Mouse (Mus musculus): ENCODE measurements at regions not wholly inside any gene's neighbourhood (a gene's known extent, or its start where the extent isn't known, plus 50 kb on each side); places are given as distances from the start of the nearest gene placed in this dataset.

GRCm38 (mm10) chr12:77972165-77972564 lies 221.9 kb upstream of the Gm6657 start:
- no peak for ATAC-seq
- Histone ChIP-seq H3K27ac (ENCODE audit: low read depth, low read length) (no peak overlapping the region), H3K4me2 (ENCODE audit: low read length) (no peak overlapping the region), H3K9me3 (ENCODE audit: control insufficient read depth, low read length) (no peaks in the 10 kb centered on the region), H3K9ac (ENCODE audit: low read depth, low read length) (no peak overlapping the region), H3K4me3 (ENCODE audit: low read length) (no peak overlapping the region), H3K27me3 (replicated peaks; ENCODE audit: control insufficient read depth, insufficient read depth, low read length) (no peaks in the 10 kb centered on the region), H3K36me3 (ENCODE audit: control insufficient read depth, insufficient read depth, low read length) (no peaks in the 10 kb centered on the region), H3K4me1 (ENCODE audit: control insufficient read depth, insufficient read depth, low read depth, low read length) (no peaks in the 10 kb centered on the region)
- 31% methylated on average over 4 of the region's 4 CpGs for WGBS

- no peaks in the 10 kb centered on the region for H3K4me1 ChIP-seq (ENCODE audit: control insufficient read depth, insufficient read depth, low read depth, low read length)
- H3K36me3 ChIP-seq (ENCODE audit: control insufficient read depth, insufficient read depth, low read length): no peaks in the 10 kb centered on the region
- no peaks in the 10 kb centered on the region for H3K27me3 ChIP-seq (replicated peaks; ENCODE audit: control insufficient read depth, insufficient read depth, low read length)
- no peak overlapping the region for H3K4me3 ChIP-seq (ENCODE audit: low read length)
- no peaks in the 10 kb centered on the region for H3K9me3 ChIP-seq (ENCODE audit: control insufficient read depth, low read length)
- ATAC-seq: no peak
- WGBS: 74% methylated on average over 2 of the region's 2 CpGs
- no peak overlapping the region for H3K4me2 ChIP-seq (ENCODE audit: low read length)
- H3K9ac ChIP-seq (ENCODE audit: low read depth, low read length): no peak overlapping the region
- no peak overlapping the region for H3K27ac ChIP-seq (ENCODE audit: low read depth, low read length)
These were observed 217.1 kb upstream of the Gm6657 start for GRCm38 (mm10) chr12:77976952-77977351.

GRCm38 (mm10) chr12:77986738-77987137 lies 207.3 kb upstream of the Gm6657 start:
- H3K27ac ChIP-seq (ENCODE audit: low read depth, low read length): no peak overlapping the region
- no peak overlapping the region for H3K4me2 ChIP-seq (ENCODE audit: low read length)
- no peak for ATAC-seq
- no peak overlapping the region for H3K9ac ChIP-seq (ENCODE audit: low read depth, low read length)
- whole genome bisulfite sequencing: 81% methylated on average over 8 of the region's 8 CpGs
- H3K36me3 ChIP-seq (ENCODE audit: control insufficient read depth, insufficient read depth, low read length): no peaks in the 10 kb centered on the region
- H3K4me3 ChIP-seq (ENCODE audit: low read length): no peak overlapping the region
- H3K9me3 ChIP-seq (ENCODE audit: control insufficient read depth, low read length): no peaks in the 10 kb centered on the region
- no peaks in the 10 kb centered on the region for H3K27me3 ChIP-seq (replicated peaks; ENCODE audit: control insufficient read depth, insufficient read depth, low read length)
- H3K4me1 ChIP-seq (ENCODE audit: control insufficient read depth, insufficient read depth, low read depth, low read length): no peaks in the 10 kb centered on the region

- Histone ChIP-seq H3K27ac (ENCODE audit: low read depth, low read length) (no peak overlapping the region), H3K4me1 (ENCODE audit: control insufficient read depth, insufficient read depth, low read depth, low read length) (no peaks in the 10 kb centered on the region), H3K9me3 (ENCODE audit: control insufficient read depth, low read length) (no peaks in the 10 kb centered on the region), H3K4me3 (ENCODE audit: low read length) (no peak overlapping the region), H3K36me3 (ENCODE audit: control insufficient read depth, insufficient read depth, low read length) (no peaks in the 10 kb centered on the region), H3K4me2 (ENCODE audit: low read length) (no peak overlapping the region), H3K9ac (ENCODE audit: low read depth, low read length) (no peak overlapping the region), H3K27me3 (replicated peaks; ENCODE audit: control insufficient read depth, insufficient read depth, low read length) (no peaks in the 10 kb centered on the region)
- no peak for ATAC-seq
- WGBS: 41% methylated on average over 3 of the region's 3 CpGs
These were observed 204.3 kb upstream of the Gm6657 start for GRCm38 (mm10) chr12:77989766-77990165.

GRCm38 (mm10) chr12:77991627-77992026 lies 202.4 kb upstream of the Gm6657 start:
- Histone ChIP-seq H3K4me1 (ENCODE audit: control insufficient read depth, insufficient read depth, low read depth, low read length) (no peaks in the 10 kb centered on the region), H3K4me2 (ENCODE audit: low read length) (no peak overlapping the region), H3K27ac (ENCODE audit: low read depth, low read length) (no peak overlapping the region), H3K9ac (ENCODE audit: low read depth, low read length) (no peak overlapping the region), H3K27me3 (replicated peaks; ENCODE audit: control insufficient read depth, insufficient read depth, low read length) (no peaks in the 10 kb centered on the region), H3K9me3 (ENCODE audit: control insufficient read depth, low read length) (no peaks in the 10 kb centered on the region), H3K4me3 (ENCODE audit: low read length) (no peak overlapping the region), H3K36me3 (ENCODE audit: control insufficient read depth, insufficient read depth, low read length) (no peaks in the 10 kb centered on the region)
- WGBS: 55% methylated on average over 6 of the region's 6 CpGs
- no peak for ATAC-seq

GRCm38 (mm10) chr12:77994176-77994575 lies 199.9 kb upstream of the Gm6657 start:
- H3K36me3 ChIP-seq (ENCODE audit: control insufficient read depth, insufficient read depth, low read length): no peaks in the 10 kb centered on the region
- H3K4me3 ChIP-seq (ENCODE audit: low read length): no peak overlapping the region
- no peak for ATAC-seq
- no peaks in the 10 kb centered on the region for H3K9me3 ChIP-seq (ENCODE audit: control insufficient read depth, low read length)
- WGBS: 87% methylated on average over 5 of the region's 5 CpGs
- no peak overlapping the region for H3K27ac ChIP-seq (ENCODE audit: low read depth, low read length)
- H3K4me1 ChIP-seq (ENCODE audit: control insufficient read depth, insufficient read depth, low read depth, low read length): no peaks in the 10 kb centered on the region
- H3K27me3 ChIP-seq (replicated peaks; ENCODE audit: control insufficient read depth, insufficient read depth, low read length): no peaks in the 10 kb centered on the region
- no peak overlapping the region for H3K4me2 ChIP-seq (ENCODE audit: low read length)
- H3K9ac ChIP-seq (ENCODE audit: low read depth, low read length): no peak overlapping the region

- no peak overlapping the region for H3K4me3 ChIP-seq (ENCODE audit: low read length)
- no peak overlapping the region for H3K4me2 ChIP-seq (ENCODE audit: low read length)
- no peaks in the 10 kb centered on the region for H3K27me3 ChIP-seq (replicated peaks; ENCODE audit: control insufficient read depth, insufficient read depth, low read length)
- no peak overlapping the region for H3K9ac ChIP-seq (ENCODE audit: low read depth, low read length)
- no peak overlapping the region for H3K27ac ChIP-seq (ENCODE audit: low read depth, low read length)
- no peaks in the 10 kb centered on the region for H3K36me3 ChIP-seq (ENCODE audit: control insufficient read depth, insufficient read depth, low read length)
- no peaks in the 10 kb centered on the region for H3K9me3 ChIP-seq (ENCODE audit: control insufficient read depth, low read length)
- 87% methylated on average over 1 of the region's 1 CpGs for WGBS
- H3K4me1 ChIP-seq (ENCODE audit: control insufficient read depth, insufficient read depth, low read depth, low read length): no peaks in the 10 kb centered on the region
- no peak for ATAC-seq
These were observed 196.1 kb upstream of the Gm6657 start for GRCm38 (mm10) chr12:77997916-77998315.

- ATAC-seq: no peak
- Histone ChIP-seq H3K4me2 (ENCODE audit: low read length) (no peak overlapping the region), H3K9ac (ENCODE audit: low read depth, low read length) (no peak overlapping the region), H3K9me3 (ENCODE audit: control insufficient read depth, low read length) (no peaks in the 10 kb centered on the region), H3K36me3 (ENCODE audit: control insufficient read depth, insufficient read depth, low read length) (no peaks in the 10 kb centered on the region), H3K4me3 (ENCODE audit: low read length) (no peak overlapping the region), H3K27me3 (replicated peaks; ENCODE audit: control insufficient read depth, insufficient read depth, low read length) (no peaks in the 10 kb centered on the region), H3K27ac (ENCODE audit: low read depth, low read length) (no peak overlapping the region), H3K4me1 (ENCODE audit: control insufficient read depth, insufficient read depth, low read depth, low read length) (no peaks in the 10 kb centered on the region)
- WGBS: 83% methylated on average over 3 of the region's 3 CpGs
These were observed 193.6 kb upstream of the Gm6657 start for GRCm38 (mm10) chr12:78000401-78000800.

GRCm38 (mm10) chr12:78001846-78002245 lies 192.2 kb upstream of the Gm6657 start:
- no peaks in the 10 kb centered on the region for H3K36me3 ChIP-seq (ENCODE audit: control insufficient read depth, insufficient read depth, low read length)
- H3K9me3 ChIP-seq (ENCODE audit: control insufficient read depth, low read length): no peaks in the 10 kb centered on the region
- H3K27ac ChIP-seq (ENCODE audit: low read depth, low read length): no peak overlapping the region
- H3K4me1 ChIP-seq (ENCODE audit: control insufficient read depth, insufficient read depth, low read depth, low read length): no peaks in the 10 kb centered on the region
- no peak overlapping the region for H3K4me2 ChIP-seq (ENCODE audit: low read length)
- whole genome bisulfite sequencing: 68% methylated on average over 9 of the region's 9 CpGs
- peak; percentile 89 for ATAC-seq
- H3K4me3 ChIP-seq (ENCODE audit: low read length): no peak overlapping the region
- H3K27me3 ChIP-seq (replicated peaks; ENCODE audit: control insufficient read depth, insufficient read depth, low read length): no peaks in the 10 kb centered on the region
- H3K9ac ChIP-seq (ENCODE audit: low read depth, low read length): no peak overlapping the region

GRCm38 (mm10) chr12:78033766-78034165 lies 160.3 kb upstream of the Gm6657 start:
- H3K4me1 ChIP-seq (ENCODE audit: control insufficient read depth, insufficient read depth, low read depth, low read length): no peaks in the 10 kb centered on the region
- no peak overlapping the region for H3K9ac ChIP-seq (ENCODE audit: low read depth, low read length)
- H3K36me3 ChIP-seq (ENCODE audit: control insufficient read depth, insufficient read depth, low read length): no peaks in the 10 kb centered on the region
- H3K4me3 ChIP-seq (ENCODE audit: low read length): no peak overlapping the region
- no peaks in the 10 kb centered on the region for H3K27me3 ChIP-seq (replicated peaks; ENCODE audit: control insufficient read depth, insufficient read depth, low read length)
- H3K27ac ChIP-seq (ENCODE audit: low read depth, low read length): no peak overlapping the region
- H3K4me2 ChIP-seq (ENCODE audit: low read length): no peak overlapping the region
- ATAC-seq: no peak
- no peaks in the 10 kb centered on the region for H3K9me3 ChIP-seq (ENCODE audit: control insufficient read depth, low read length)

Data from hindbrain, embryonic 16.5 days (tissue).